Mouse (Mus musculus) granulocyte monocyte progenitor cell, adult 5-6 weeks (primary cell): ENCODE data around the gene Rimklb. TPM values are rescaled to one million over a fixed set of nuclear protein-coding genes. Genes with fewer than 3 reads are reported as not detected.
"Not testable (repeated sequence)": the region's sequence is repeated elsewhere in the genome, so short reads cannot be mapped to it uniquely, and the experiment has no call there.

Source experiments
- ATAC-seq: replicated peaks from 2 replicates; pipeline ENCODE4 v1.8.0; 2016; ENCODE audit warnings: mild to moderate bottlenecking, moderate TSS enrichment, inconsistent platforms; ENCODE audit not compliant: poor library complexity, severe bottlenecking
- total RNA-seq, 2 experiments: library from RNA; stranded (forward) in 1 of 2; stranded (reverse) in 1 of 2; fragments of 200-712, 200-1000 nt in 1 of 2; fragments of >200 nt in 1 of 2; fragmentation: Nextera tagmentation in 1 of 2; gene quantifications; 2 replicates each; pipeline ENCODE4 v1.2.3; 2014 to 2017

Rimklb gene
- total RNA-seq (2014; fragmentation: Nextera tagmentation), result not detected in 2 replicates
- total RNA-seq (2017), result not detected in 2 replicates

- ATAC-seq, result no peak
These were observed at the start of gene Rimklb for GRCm38 (mm10) chr6:122498661-122499060. Gene Rimklb, minus strand, starts transcription at chr6:122498761.

GRCm38 (mm10) chr6:122545948-122546347 is 47.4 kb upstream of the Rimklb start:
- ATAC-seq, result no peak

- ATAC-seq, result peak; percentile 88
These were observed 46.8 kb upstream of the Rimklb start for GRCm38 (mm10) chr6:122545289-122545882.

- no peak for ATAC-seq
These were observed 46.1 kb upstream of the Rimklb start for GRCm38 (mm10) chr6:122544672-122545071.

- peak; percentile 56 for ATAC-seq
These were observed 45.0 kb upstream of the Rimklb start for GRCm38 (mm10) chr6:122543574-122543973.

- not testable (repeated sequence) for ATAC-seq
These were observed 43.9 kb upstream of the Rimklb start for GRCm38 (mm10) chr6:122542459-122542858.

- ATAC-seq, result no peak
These were observed 41.0 kb upstream of the Rimklb start for GRCm38 (mm10) chr6:122539564-122539963.

GRCm38 (mm10) chr6:122534032-122534431 is 35.5 kb upstream of the Rimklb start:
- ATAC-seq, result no peak

- peak; percentile 79 for ATAC-seq
These were observed 34.3 kb upstream of the Rimklb start for GRCm38 (mm10) chr6:122532883-122533302.

GRCm38 (mm10) chr6:122531466-122532174 is 33.1 kb upstream of the Rimklb start:
- ATAC-seq, result no peak

GRCm38 (mm10) chr6:122528136-122528535 is 29.6 kb upstream of the Rimklb start:
- no peak for ATAC-seq

- ATAC-seq, result peak; percentile 51
These were observed 29.0 kb upstream of the Rimklb start for GRCm38 (mm10) chr6:122527596-122527995.

GRCm38 (mm10) chr6:122523289-122523688 is 24.7 kb upstream of the Rimklb start:
- no peak for ATAC-seq

- no peak; the same call in 1 of the 2 replicates for ATAC-seq
These were observed 24.0 kb upstream of the Rimklb start for GRCm38 (mm10) chr6:122522595-122522994.

GRCm38 (mm10) chr6:122519384-122519783 is 20.8 kb upstream of the Rimklb start:
- no peak for ATAC-seq

- no peak for ATAC-seq
These were observed 19.1 kb upstream of the Rimklb start for GRCm38 (mm10) chr6:122517668-122518067.

GRCm38 (mm10) chr6:122515762-122516161 is 17.2 kb upstream of the Rimklb start:
- ATAC-seq, result not testable (repeated sequence)

- no peak for ATAC-seq
These were observed 15.8 kb upstream of the Rimklb start for GRCm38 (mm10) chr6:122514312-122514711.

GRCm38 (mm10) chr6:122512914-122513878 is 14.6 kb upstream of the Rimklb start:
- peak; percentile 75 for ATAC-seq

- no peak for ATAC-seq
These were observed 9.9 kb upstream of the Rimklb start for GRCm38 (mm10) chr6:122508494-122508893.

- no peak for ATAC-seq
These were observed 7.0 kb upstream of the Rimklb start, which contains the start of gene Mfap5 for GRCm38 (mm10) chr6:122505545-122505944. Gene Mfap5, plus strand, starts transcription at chr6:122505845.
